Mouse (Mus musculus): Measurements from ENCODE around the gene Inf2. TPM values are rescaled to one million over a fixed set of nuclear protein-coding genes. Genes with fewer than 3 reads are reported as not detected.
A peak's percentile ranks its signal among the peaks of the same experiment; 100 is the strongest.

The Inf2 gene
- total RNA-seq, 2 experiments from 2014 or later, result 26.5 to 27.3 TPM

DNA sequence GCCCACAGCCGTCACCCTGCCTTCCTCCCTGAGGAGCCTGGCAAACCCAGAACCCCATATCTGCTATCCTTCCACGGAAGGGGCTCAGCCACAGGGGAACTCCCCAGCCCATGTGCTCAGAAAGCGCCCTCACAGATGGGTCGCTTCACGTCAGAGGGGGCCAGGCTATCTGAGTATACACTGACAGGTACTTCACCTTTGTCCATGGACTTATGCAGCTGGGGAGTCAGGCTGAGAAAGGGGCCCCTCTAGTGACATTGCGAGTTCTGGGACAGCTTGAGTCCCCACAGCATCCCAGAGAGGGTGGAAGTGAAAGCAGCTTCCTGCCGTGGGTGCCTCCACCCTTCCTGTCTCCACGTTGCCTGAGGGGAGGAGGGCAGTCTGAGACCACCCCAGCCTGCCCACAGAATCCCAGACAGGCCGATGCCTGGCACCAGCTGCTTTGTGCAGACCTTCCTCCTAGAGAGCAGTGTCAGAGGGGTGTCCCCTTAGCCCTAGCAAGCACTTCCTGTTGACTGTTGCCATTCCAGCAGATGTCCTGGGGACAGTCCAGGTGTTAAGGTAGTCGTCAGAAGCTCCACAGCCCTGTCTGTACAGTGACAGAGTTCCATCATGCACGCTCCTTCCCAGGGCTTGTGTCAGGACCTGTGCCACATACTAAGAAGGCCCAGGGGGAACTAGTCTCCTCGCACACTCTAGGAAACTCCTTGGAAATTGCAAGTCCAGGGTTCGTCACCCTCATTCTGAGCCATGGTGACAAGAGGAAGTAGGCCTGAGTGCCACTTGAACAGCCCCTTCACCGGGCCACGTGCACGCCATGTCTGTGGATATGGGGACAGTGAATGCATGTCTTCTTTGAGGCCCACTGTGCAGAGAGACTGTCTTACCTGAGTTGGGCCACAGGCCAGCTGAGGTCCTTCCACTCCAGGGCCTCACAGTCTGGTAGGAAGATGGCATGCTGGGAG lies 5.6 kb downstream of the Inf2 start:
- DNase-seq (ENCODE audit: low spot score in 2 of 2), result no peak

DNA sequence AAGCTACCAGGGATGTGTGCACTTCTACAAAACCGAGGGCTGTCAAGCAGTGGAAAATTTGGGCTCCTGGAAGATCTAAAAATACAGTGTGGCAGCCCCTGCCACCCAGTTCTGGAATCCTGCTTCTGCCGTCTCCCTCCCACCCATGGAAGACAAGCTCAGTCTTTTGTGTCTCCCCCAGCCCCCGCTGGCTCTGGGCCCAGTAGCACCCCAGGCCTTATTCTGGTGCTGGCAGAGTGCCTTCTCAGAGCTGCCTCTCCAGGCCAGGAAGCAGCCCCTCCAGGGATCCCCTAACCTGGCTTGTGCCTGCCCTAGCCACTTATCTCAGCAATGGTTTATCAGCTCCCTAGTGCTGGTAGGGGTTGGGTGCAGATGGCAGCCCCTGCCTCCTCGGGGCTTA lies 6.4 kb downstream of the Inf2 start:
- no peak for DNase-seq (ENCODE audit: low spot score in 2 of 2)

DNA sequence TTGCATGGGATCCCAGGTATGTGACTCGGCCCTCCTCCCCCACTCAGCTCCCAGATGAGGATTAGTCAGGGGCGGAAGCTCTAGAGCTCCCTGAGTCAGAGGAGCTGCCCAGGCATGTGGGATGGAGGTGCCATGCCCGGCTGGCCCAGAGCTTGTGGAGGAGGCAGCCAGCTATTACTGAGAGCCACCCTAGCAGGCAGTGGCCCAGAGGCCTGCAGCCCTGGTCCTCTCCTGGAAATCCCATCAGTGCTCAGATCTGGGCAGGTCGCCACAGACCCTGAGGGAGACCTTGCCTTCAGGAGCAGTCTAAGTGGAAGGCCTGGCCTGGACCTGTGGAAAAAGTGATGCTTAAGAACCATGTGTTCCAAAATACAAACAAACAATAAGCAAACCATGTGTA lies 7.0 kb downstream of the Inf2 start:
- DNase-seq (ENCODE audit: low spot score in 2 of 2), result no peak

DNA sequence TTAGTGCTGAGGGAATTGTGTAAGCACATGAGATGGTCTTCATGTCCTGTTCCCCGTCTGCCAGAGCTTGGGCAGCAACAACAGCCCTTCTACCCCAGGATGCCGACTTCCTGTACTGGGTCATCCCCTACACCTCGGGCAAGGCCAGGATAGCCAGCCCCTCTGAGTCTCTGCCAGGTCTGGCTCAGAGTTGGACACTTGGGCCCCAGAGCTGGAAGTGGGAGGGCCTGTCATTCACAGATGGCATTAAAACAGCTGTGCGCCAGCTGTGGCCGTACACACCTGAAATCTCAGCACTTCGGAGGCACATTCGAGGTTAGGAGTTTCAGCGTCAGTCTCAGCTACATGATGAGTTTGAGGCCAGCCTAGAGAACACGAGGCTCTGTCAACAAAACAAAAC lies 7.9 kb downstream of the Inf2 start:
- no peak for DNase-seq (ENCODE audit: low spot score in 2 of 2)

DNA sequence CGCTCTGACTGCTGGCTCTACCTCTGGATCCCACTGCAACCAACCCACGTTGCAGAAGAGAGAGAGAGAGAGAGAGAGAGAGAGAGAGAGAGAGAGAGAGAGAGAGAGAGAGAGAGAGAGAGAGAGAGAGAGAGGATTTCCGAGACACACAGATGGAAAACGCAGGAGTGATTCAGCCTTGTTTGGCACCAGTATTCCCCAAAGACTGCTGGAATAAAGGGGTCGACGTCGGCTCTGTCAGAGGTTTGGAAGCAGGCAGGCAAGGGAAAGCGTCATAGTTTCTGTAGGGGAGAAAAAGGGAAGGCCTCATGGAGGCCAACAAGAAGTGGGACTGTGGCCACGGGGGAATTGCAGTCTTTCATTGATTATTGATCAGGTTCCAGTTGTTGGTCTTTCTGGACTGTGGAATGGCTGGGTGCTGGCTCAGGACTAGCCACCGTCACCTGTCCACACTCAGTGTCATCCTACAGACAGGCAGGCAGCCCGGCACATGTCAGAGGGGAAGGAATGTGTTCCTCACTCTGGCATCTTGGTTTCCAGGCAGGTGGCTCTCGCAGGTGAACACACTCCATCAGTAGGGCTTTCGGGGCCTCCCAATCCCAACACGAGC lies 8.4 kb downstream of the Inf2 start:
- no peak for DNase-seq (ENCODE audit: low spot score in 2 of 2)

DNA sequence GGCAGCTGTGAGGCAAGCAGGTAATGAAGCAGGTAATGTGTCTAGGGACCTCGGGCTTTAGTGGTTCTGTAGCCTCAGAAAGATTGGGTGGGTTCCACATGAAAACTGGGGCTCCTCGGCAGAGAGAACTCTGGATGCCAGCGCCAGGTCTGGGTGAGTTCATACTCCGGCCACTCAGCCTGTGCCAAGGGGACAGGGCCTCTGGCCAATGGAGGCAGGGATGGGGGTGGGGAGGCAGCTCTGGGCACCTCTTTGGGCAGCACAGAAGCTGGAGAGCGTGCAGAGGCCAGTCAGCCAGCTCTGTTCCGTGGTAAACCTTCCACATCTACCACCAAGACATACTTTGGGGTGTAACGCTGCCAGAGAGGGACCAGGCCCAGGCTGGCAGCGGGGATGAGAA lies 9.0 kb downstream of the Inf2 start:
- no peak for DNase-seq (ENCODE audit: low spot score in 2 of 2)

DNA sequence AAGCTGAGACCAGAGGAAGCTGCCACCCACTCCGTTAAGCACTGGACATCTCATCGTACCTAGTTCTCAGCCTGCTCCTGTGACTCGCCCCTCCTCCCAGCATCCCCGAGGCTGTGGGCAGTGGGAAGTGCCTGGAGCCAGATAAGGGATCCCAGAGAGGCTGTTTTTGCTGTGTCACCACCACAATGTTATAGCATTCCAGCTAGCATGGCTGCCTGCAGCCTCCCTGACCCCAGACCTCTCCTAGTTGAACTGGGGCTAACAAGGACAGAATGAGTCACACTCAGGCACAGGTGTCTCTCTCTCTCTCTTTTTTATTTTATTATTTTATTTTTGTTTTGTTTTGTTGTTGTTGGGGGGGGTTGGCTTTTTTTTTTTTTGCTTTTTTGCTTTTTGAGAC lies 10.6 kb downstream of the Inf2 start:
- DNase-seq (ENCODE audit: low spot score in 2 of 2), result no peak

DNA sequence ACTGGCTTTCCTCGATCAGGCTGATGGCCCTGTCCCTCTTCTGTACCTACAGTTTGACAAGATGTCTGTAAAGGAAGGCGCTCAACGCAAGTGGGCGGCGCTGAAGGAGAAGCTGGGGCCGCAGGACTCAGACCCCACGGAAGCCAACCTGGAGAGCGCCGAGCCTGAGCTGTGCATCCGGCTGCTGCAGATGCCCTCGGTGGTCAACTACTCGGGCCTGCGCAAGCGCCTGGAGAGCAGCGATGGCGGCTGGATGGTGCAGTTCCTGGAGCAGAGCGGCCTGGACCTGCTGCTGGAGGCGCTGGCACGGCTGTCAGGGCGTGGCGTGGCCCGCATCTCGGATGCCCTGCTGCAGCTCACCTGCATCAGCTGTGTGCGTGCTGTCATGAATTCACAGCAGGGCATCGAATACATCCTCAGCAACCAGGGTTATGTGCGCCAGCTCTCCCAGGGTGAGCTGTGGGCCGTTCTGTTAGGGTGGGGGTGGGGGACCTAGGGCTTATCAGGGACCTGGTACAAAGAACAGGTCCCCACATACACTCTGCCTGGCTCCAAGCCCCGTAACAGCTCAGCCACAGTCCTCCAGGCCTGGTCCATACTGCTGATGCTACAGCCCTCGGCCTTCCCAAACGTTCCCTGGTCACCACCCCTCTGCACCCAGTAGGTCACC lies 11.5 kb downstream of the Inf2 start:
- DNase-seq (ENCODE audit: low spot score in 2 of 2), result no peak

DNA sequence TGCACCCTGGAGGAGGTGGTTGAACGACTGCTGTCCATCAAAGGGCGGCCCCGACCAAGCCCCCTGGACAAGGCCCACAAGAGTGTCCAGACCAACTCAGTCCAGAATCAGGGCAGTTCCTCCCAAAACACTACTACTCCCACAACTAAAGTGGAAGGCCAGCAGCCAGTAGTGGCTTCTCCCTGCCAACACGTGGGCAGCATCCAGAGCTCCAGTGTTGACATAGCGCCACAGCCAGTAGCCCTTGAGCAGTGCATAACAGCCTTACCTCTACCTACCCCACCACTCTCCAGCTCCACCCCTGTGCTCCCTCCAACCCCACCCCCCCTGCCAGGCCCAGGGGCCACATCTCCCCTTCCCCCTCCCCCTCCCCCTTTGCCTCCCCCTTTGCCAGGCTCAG lies 15.4 kb downstream of the Inf2 start:
- no peak for DNase-seq (ENCODE audit: low spot score in 2 of 2)

DNA sequence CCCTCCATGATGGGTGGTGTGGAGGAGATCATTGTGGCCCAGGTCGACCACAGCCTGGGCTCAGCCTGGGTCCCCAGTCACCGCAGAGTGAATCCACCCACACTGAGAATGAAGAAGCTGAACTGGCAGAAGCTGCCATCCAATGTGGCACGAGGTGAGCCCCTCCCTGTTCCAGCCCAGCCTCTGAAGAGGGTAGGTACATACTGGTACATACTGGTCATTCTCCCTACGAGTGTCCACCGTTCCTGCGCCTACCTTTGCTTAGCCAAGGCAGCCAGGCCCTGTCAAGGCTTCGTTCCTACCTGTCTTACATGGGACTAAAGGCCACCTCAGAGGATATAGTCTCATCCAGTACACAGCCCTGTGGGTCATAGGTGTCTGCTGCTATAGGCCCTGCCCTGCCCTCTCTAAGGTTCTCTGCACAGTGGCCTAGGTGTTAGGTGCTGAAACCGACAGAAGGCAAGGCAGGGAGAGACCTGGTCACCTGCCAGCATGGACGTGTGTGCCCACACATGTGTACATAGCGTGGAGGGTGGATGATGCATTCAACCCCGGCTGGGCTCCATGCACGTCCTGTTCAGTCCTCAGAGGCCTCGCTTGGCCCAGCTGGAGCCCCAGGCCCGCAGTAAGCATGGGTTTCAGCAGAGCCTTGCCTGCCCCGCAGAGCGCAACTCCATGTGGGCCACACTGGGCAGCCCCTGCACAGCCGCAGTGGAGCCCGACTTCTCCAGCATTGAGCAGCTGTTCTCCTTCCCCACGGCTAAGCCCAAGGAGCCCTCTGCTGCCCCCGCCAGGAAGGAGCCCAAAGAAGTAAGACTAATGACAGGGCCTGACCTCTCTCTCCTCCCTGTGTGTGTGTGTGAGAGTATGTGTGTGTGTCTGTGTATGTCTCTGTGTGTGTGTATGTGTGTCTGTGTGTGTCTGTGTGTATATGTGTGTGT lies 16.4 kb downstream of the Inf2 start:
- no peak for DNase-seq (ENCODE audit: low spot score in 2 of 2)

DNA sequence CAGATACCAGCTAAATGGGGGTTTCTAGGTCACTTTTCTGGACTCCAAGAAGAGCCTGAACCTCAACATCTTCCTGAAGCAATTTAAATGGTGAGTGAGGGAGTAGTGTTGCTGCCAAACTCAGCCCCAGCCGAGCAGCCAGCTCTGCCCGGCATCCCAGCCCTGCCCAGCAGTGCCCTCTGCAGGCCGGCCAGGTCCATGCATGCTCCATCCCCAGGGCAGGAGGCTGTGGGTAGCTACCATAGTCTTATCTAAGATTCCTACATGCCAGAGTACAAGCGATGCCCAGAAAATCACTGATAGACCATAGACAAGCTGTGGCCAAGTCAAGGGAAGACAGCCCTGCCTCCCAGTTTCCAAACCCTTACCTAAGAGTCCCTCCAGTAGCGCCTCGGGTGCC lies 17.2 kb downstream of the Inf2 start:
- DNase-seq (ENCODE audit: low spot score in 2 of 2), result peak; percentile 50 to 71

DNA sequence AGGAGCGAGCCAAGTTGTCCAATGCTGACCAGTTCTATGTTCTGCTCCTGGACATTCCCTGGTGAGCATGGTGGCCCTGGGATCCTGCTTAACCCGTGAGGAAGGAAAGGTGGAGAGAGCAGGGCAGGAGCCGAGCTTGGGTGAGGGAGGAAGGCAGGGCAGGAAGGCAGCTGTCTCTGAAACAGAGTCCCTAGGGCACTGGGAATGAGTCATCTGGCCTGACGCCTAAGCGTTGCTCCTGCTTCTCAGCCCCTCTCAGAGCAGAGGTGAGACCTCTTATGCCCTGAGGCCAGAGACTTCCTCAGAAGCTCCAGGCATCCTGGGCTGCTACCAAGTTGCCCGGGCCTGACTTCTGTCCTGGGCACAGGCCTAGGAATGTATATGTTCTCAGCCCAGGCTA lies 18.4 kb downstream of the Inf2 start:
- DNase-seq (ENCODE audit: low spot score in 2 of 2), result no peak

DNA sequence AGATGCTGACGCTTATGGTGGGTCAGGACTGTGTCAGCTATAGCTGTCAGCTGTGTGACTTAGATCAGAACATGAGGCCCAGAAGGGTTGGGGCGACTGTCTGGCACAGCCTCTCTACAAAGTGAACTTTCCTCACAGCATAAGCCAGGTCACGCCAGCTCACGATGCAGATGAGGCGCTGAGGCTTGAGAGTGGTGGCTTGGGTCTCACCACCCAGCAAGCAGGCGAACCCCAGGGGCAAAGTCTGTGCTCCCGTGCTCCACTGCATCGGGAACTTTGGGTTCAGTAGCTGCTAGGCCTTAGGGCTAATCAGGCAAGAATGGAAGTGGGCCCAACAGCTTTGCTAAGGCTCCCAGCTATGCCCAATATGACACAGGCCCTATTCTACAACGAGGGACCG lies 20.4 kb downstream of the Inf2 start:
- no peak for DNase-seq (ENCODE audit: low spot score in 2 of 2)

DNA sequence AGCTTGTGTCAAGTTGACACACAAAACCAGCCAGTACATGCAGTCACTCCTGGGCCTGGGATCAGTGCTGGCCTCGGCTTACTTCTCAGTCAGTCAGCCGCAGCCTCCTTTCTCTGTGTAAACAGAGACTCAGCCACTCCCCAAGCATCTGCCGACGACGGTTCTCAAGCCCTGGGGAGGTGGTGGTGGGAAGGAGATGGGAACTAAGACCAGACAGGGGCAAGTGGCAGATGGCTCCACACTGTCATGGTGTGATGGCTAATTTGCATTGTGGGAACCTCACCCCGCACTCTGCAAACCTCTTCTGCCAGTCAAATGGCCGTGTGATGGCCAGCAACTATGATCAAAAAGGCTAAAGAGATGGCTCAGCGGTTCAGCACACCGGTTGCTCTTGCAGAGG lies 28.1 kb downstream of the Inf2 start:
- DNase-seq (ENCODE audit: low spot score in 2 of 2), result no peak

DNA sequence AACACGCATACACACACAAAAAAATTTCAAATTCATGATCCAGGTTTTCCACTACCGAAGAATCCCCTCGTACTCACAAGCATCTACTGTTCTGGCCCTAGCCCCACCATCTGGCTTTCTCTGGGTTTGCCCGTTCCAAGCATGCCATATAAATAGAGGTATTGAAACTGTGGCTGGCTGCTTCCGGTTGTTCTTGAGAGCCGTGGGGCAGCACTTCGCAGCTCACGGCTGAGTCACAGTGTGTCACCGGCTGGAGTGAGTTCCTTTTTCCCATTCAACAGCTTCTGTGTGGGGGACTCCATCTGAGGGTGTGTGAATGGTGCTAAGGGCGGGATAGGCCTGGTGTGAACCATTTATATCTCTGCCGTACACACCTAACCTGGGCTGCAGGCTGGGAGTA lies 28.6 kb downstream of the Inf2 start:
- no peak for DNase-seq (ENCODE audit: low spot score in 2 of 2)

DNA sequence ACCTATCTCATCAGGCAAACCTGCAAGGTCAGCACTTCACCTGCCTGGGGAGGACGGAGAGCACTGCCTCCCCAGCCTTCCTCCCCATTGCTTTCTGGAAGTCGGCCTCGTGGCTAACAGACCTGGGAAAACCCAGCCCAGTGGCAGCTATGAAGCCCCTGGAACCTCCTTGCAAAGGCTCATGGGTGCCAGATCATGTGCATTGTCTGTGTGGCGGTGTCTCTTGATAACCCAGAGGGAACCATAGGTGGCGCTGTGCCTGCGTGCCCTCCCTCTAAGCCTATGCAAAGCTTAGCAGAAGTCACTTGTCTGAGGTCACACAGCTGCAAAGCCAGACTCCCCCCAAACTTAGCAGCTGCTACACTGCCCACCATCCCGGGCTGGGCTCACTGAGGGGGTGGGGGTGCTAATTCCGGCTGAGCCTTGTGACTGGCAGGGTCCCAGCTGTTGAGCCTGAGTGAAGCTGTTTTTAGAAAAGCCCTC lies 29.4 kb downstream of the Inf2 start:
- DNase-seq (ENCODE audit: low spot score in 2 of 2), result no peak

DNA sequence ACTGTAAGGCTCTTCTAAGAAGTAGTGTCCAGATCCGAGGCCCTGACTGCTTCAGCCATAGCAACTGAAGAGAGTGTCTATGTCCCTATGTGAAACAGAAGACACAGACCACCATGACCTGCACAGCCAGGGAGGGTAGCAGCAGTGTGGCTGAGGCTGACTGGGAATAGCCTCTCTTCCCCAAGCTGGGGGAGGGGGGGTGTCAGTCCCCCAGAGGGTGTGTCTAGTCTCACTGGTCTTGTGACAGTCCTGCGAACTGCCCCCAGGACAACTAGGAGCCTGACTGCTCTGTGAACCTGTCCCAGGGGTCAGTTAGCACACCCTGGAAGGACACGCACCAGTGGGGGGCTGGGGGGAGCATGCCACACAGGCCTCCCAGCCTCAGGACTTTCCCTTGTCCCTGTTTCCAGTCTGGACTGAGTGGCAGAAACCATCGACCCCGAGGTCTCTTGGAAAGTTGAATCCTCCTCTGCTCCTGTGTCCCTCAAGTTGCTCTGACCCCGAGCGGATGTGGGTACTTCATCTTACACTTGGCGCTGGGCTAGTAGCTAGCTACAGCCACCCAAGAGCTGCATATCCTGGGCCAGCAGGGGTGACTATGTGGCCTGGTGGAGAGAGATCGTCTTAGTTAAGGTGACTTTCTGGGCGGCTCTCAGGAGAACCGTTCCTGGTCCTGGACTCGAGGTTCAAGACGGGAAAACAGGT lies 30.5 kb downstream of the Inf2 start:
- no peak for DNase-seq (ENCODE audit: low spot score in 2 of 2)

DNA sequence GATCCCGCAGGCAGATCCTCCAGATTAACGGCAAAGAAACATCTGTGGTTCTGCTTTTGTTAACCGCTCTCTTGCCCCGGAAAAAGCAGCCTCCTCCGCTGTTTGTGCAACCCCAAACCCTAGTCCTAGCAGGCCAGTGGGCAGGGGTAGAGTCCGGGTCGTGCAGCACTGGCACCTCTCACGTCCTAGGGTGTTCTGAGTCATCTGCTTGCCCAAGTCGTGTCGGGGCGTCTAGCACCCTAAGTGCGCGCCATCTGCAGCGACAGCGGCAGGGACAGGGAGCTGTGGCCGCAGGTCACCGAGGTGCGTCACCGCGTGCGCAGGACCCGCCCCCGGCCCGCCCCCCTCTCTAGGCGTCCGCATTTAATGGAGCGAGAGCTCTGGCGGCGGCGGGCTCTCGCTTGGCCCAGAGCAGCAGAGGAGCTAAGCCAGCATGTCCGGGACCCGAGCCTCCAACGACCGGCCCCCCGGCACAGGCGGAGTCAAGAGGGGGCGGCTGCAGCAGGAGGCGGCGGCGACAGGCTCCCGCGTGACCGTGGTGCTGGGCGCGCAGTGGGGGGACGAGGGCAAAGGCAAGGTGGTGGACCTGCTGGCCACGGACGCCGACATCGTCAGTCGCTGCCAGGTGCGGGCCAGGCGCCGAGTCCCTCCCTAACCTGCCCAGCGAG lies 31.2 kb downstream of the Inf2 start, which contains the start of gene Adssl1:
TSS of gene Adssl1 (plus strand) at position 360 of the 668 bp plus-strand sequence.
- DNase-seq (ENCODE audit: low spot score in 2 of 2), result peak in 1 of 2 experiments; percentile 39

DNA sequence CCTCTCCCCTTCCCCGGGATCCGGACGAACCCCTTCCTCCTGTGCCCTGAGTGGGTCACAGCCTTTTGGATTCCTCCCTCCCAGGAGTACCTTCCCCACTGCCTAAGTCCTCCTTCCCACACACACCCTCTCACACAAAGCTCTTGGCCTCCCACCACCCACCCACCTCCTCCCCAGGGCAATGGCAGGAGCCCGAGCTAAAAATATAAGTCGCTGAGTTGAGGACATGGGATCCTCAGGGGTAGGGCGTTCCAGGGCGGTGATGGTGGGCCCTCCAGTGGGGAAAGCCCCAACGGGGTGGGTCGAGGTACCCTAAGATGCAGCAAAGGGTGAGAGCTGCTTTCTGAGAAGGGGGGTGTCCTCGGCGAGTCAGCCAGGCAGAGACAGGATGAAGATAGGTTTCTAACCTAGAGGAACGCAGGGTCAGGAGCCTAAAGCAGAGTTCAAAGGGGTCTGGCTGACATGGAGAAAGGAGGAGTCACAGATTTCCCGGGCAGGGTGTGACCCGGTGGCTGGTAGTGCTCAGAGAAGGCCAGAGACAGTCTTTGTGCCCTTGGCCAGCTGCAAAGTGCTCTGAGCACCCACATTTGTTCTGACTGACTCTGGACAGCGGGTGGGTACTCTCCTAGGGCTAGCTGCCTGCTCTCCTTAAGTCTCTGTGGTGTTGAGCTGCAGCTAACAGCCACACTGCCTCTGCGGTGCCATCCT lies 31.9 kb downstream of the Inf2 start:
- no peak for DNase-seq (ENCODE audit: low spot score in 2 of 2)
